Mouse (Mus musculus) left cerebral cortex, adult 8-10 months (tissue): ENCODE data around the gene Batf2. TPM values are rescaled to one million over a fixed set of nuclear protein-coding genes. Genes with fewer than 3 reads are reported as not detected.
"Not testable (repeated sequence)": the region's sequence is repeated elsewhere in the genome, so short reads cannot be mapped to it uniquely, and the experiment has no call there.

Source experiments
- DNase-seq, 2 experiments: peaks; one replicate each; pipeline ENCODE4 v3.0.0; 2022; ENCODE audit warnings: low spot score in 2 of 2
- total RNA-seq, 4 experiments: library from RNA; stranded (reverse); gene quantifications; 2 replicates each; pipeline ENCODE4 v1.2.4; 2022

Batf2 gene
- total RNA-seq, 4 experiments from 2014 or later = 0.67 to 1.4 (median 0.76) TPM

- DNase-seq = no peak
These were observed 8.5 kb upstream of the Batf2 start for GRCm38 (mm10) chr19:6132171-6132827.

DNA sequence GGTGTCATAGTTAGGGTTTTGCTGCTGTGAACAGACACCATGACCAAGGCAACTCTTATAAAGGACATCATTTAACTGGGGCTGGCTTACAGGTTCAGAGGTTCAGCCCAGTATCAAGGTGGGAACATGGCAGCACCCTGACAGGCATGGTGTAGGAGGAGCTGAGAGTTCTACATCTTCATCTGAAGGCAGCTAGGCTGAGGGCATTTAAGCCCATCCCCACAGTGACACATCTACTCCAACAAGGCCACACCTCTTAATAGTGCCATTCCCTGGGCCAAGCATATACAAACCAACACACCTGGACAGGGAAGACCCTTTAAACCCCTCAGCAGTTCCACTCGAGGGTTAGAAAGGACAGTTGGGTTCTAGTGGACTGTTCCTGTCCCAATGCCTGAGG is 7.6 kb upstream of the Batf2 start:
- not testable (repeated sequence) for DNase-seq

GRCm38 (mm10) chr19:6136397-6136796 is 4.4 kb upstream of the Batf2 start:
- no peak for DNase-seq

- DNase-seq = no peak
These were observed 1.1 kb upstream of the Batf2 start for GRCm38 (mm10) chr19:6139701-6140100.

DNA sequence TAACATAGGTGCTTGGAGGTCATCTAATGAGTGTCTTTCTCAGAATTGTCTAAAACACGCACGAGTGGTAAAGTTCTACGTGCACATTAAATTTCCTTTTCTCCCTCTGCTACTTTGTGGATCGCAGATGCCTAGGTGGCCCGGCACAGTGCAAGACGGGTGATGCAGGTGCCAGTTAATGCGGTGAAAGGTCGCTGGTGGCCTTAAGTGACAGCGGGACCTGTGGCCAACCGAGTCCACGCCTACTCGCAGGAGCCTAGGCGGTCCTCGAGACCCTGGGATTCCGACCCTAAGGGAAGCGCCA is 457 bp upstream of the Batf2 start:
- DNase-seq = no peak

GRCm38 (mm10) chr19:6141394-6141749 is 589 bp downstream of the Batf2 start, which contains the start of gene Arl2:
Gene Arl2, minus strand, starts transcription at chr19:6141548.
- peak in 1 of 2 experiments; percentile 83 for DNase-seq

GRCm38 (mm10) chr19:6144842-6145241 is 4.1 kb downstream of the Batf2 start:
- DNase-seq = no peak

- no peak for DNase-seq
These were observed 14.4 kb downstream of the Batf2 start for GRCm38 (mm10) chr19:6155174-6155573.

- DNase-seq = no peak
These were observed 15.6 kb downstream of the Batf2 start for GRCm38 (mm10) chr19:6156372-6156771.

DNA sequence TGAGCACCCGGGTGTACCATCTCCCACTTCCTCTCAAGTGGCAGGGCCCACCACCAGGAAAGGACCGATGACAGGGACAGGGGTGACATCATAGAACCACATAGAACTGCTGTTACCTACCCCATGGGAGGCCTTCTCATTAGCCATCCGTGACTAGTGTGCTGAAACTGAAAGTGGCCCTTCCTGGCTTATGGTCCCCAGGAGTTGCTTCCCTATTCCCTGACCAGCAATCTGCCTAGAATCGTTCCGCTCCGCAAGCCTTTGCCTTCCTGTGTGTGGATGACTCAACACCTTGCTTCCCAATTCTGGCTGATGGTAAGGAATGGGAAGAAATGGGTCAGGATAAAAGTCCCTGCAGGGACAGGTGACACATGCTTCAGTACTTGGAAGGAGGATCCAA is 16.4 kb downstream of the Batf2 start:
- DNase-seq = no peak

DNA sequence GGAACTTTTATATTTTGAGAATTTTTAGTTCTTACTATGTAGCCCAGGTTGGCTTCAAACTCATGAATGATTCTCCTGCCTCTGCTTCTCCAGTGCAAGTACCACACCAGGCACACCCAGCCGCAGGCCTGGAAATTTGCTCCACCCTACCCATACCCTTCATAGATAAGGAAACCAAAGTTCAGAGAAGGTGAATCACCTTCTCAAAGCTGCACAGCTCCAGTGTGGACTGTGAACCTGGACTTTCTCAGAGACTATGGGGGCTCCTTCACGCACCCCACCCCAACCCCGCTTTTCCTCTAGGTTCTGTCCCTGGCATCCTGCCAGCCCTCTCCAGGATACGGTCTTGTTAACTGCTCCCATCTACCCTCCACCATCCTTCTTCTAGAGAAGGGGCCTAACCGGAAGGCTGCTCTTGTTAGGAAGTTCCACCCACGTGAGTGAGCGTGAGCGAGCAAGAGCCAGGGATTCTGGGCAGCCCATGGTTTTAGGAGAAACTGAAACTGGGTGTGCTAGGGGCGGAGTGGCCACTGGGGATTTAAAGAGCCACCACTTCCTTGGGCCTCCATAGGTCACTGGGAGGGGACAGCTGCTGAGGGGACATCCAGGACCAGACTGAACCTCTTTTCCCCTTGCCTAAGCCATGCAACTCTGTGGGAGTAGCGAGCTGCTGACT is 23.2 kb downstream of the Batf2 start:
- DNase-seq = no peak

DNA sequence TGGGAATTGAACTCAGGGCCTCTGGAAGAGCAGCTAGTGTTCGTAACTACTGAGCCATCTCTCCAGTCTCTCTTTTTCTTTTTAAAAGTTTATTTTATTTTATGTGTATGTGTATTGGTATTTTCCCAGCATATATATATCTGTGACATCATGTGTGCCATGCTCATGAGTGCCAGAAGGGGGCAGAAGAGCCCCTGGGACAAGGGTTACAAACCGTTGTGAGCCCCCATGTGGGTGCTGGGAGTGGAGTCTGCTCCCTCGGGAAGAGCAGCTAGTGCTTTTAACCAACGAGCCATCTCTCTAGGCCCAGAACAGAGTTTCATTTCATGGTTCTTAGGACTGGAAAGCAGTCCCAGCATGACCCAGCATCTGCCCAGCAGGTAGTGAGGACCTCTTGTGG is 26.0 kb downstream of the Batf2 start:
- no peak for DNase-seq

GRCm38 (mm10) chr19:6171215-6171614 is 30.4 kb downstream of the Batf2 start:
- no peak for DNase-seq

- DNase-seq = no peak
These were observed 34.0 kb downstream of the Batf2 start for GRCm38 (mm10) chr19:6174771-6175170.

DNA sequence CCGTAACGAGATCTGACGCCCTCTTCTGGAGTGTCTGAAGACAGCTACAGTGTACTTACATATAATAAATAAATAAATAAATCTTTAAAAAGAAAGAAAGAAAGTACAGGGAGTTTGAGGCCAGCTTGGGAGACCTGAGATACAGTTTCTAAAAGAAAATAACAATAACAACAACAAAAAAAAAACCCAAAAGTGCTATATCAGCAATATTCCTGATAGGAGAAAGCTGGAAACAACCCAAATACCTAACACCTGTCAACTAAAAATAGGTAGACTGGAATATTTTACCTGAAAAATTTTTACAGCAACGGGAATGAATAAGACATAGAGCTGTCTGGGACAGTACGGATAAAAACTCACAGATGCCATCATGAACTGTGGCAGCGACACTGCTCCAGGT is 38.0 kb downstream of the Batf2 start:
- DNase-seq = no peak

- DNase-seq = no peak
These were observed 40.8 kb downstream of the Batf2 start for GRCm38 (mm10) chr19:6181629-6182028.

DNA sequence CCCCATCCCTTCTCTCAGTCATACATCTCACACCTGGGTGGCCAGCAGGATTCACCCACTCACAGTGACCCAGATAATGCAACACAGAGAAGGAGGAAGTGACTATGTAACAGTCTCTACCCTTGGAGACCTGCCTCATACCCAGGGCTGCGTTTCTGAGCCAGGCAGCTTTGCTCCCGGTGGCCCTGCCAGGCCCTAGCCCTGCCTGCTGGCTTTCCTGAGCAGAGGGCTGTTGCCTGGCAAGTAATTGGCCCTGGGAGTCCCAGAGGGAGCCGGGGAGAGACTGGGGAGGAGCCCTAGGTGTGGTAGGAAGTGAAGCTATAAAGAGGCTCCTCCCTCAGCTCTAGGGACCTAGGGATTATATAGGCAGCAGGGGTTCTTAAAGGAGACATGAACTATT is 41.8 kb downstream of the Batf2 start:
- DNase-seq = no peak

DNA sequence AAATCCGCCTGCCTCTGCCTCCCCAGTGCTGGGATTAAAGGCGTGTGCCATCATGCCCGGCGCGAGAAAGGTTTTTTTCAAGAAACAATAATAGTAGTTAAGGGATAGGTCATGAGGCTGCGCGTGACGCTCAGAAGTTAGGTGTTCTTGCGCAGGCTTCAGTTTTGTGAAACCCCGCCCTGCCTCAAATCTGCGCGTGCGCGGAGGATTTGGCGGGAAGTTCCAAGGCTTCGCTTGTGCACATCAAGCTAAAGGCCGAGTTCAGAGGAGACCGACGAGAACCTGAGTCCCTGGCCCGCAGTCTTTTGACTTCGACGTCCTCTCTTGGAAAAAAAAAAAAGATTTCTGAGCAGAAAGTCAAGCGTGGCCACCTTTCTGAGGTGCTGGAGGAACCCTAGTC is 43.3 kb downstream of the Batf2 start, which contains the start of gene Majin:
Gene Majin (plus strand): TSS at position 258 of the 400 bp plus-strand sequence.
- DNase-seq = no peak

DNA sequence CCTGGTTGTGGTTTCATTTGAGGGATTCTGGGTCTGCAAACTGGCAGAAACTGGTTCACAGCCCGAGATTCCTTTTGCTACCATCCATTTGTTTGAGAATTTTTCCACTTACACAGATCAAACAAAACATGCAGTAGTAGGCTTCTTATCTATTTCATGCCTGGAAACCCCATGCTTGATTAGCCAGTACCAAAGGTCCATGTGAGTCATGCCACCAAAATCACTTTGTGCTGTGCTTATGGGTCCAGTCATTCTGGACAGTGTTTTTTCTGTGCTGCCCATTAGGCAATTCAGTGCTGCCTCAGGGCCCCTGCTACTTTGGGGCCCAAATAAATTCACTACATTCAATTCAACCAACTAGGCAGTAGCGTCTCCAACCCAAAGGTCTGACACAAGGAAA is 63.5 kb downstream of the Batf2 start:
- DNase-seq = no peak

GRCm38 (mm10) chr19:6206716-6207115 is 65.9 kb downstream of the Batf2 start:
- DNase-seq = no peak

GRCm38 (mm10) chr19:6216046-6216705 is 75.4 kb downstream of the Batf2 start:
- no peak for DNase-seq

DNA sequence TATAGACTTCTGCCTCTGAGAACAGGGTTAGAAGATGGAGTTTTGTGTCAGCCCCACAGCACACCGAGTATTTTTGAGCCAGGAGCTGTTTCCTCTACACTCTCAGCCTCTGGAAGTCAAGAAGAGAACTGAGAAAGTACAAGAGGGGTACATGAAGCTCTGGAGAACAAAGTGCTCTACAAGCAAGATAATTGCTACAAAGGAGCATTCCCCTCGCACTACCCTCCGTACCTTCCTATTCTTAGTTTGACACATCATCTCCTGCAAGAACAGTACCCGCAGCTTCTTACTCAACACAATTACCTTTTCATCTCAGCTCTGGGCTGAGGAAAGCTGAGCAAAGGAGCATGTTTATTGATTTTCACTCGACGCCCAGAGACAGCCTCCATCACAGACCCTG is 77.8 kb downstream of the Batf2 start:
- DNase-seq = no peak
